ENCODE assay signal across 1 mouse cellular context in the genomic region with DNA sequence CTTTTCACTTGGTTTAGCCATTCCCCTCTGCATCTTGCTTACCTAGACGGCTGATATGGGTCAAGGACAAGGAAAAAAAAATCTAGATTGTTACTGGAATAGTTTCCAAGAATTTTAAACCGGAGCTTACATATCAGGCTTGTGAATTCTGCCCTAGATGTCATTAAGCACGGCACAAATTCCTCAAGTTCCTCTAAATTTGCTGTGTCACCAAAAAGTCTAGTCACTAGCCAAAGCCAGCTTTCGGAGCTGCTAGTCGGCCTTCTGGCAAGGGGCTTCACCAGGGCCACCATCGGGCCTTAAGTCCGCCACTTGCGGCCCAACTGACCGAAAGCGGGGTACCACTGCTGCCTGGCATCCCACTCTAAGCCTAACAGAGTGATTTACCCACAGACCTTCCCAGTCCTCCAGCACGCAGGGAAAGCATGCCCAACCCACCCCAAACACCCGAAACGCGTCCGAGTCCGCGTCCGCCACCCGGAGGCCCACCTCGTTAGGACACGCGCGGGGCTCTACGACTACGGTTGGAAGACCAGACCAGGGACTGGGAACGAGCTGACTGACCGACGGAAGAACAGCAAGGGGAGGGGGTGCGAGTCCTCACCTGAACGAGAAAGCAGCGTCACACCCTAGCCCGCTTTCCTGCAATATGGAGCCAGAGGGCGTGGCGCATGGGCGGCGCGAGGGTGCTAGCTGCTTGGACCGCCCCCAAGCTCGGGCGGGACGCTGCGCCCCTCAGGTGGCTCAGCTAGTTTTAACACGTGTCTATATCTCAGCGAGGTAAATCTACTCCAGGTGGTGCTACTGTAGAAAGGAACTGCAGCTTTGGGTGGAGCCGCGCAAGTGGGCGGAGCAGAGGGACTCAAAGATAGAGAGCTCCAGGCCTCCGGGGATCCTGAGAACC.
TF ChIP-seq lines count a peak whose summit lies in the region.

TSS of gene Anxa7 (minus strand) at position 843 of the 904 bp plus-strand sequence.

TF ChIP-seq in CH12.LX, 34 proteins besides CTCF, POLR2A, EP300 and RAD21 (continued from another document):
- TF ChIP-seq ELF1 (IDR thresholded peaks at IDR 0.05; ENCODE audit: low read depth, low read length) (no peak; the same call in 1 of the 2 replicates), CHD2 (IDR thresholded peaks at IDR 0.05; ENCODE audit: low read length) (no peak), HCFC1 (IDR thresholded peaks at IDR 0.05; ENCODE audit: low read depth, low read length) (no peak; the same call in 1 of the 2 replicates), POLR2AphosphoS2 (IDR thresholded peaks at IDR 0.05; ENCODE audit: low read depth, low read length) (peak; percentile 61; the same call in 1 of the 2 replicates), NRF1 (IDR thresholded peaks at IDR 0.05; ENCODE audit: low read depth, low read length) (peak; percentile 70), MXI1 (IDR thresholded peaks at IDR 0.05; ENCODE audit: low read depth, low read length) (peak; percentile 94), TBP (conservative IDR thresholded peaks at IDR 0.05; ENCODE audit: low read depth, low read length) (peak; percentile 29; the same call in 1 of the 2 replicates), IRF4 (IDR thresholded peaks at IDR 0.05; ENCODE audit: low read depth, low read length) (no peak; the same call in 1 of the 2 replicates), MYC (IDR thresholded peaks at IDR 0.05; ENCODE audit: low read depth, low read length) (peak; percentile 85; the same call in 1 of the 2 replicates), USF1 (IDR thresholded peaks at IDR 0.05; ENCODE audit: low read depth, low read length) (peak; percentile 14; the same call in 1 of the 2 replicates), MAFK (IDR thresholded peaks at IDR 0.05; ENCODE audit: insufficient replicate concordance, low read length) (peak; percentile 79)
